ENCODE assay signal across 8 mouse cellular contexts in genomic region chr10:61715462-61715837, GRCm38 (mm10). TPM values are rescaled to one million over a fixed set of nuclear protein-coding genes. Genes with fewer than 3 reads are reported as not detected.
DNase-seq lines count a peak whose midpoint lies in the region; ATAC-seq lines count a peak whose summit lies in the region.

No protein-coding gene starts in this region.

- no peak overlapping the region for H3K27ac ChIP-seq in kidney, embryonic 15.5 days
- peak overlapping the region; percentile 97 for H3K27ac ChIP-seq in brown adipose tissue, adult 24 weeks (replicated peaks; ENCODE audit: low read depth, low read length)
- no peak overlapping the region for H3K27ac ChIP-seq in hindbrain, embryonic 15.5 days (replicated peaks)
- no peak overlapping the region for H3K27ac ChIP-seq in midbrain, embryonic 14.5 days (replicated peaks; ENCODE audit: low read depth, low read length)

- DNase-seq in kidney, postnatal 14 days = no peak
- DNase-seq in midbrain, embryonic 14.5 days = no peak
- DNase-seq in thymus, postnatal 4 days = no peak
- no peak for DNase-seq in gastrocnemius, postnatal 25 days

- peak overlapping the region; percentile 87 for H3K4me2 ChIP-seq in kidney, embryonic 15.5 days
- peak overlapping the region; percentile 77 for H3K4me2 ChIP-seq in hindbrain, embryonic 15.5 days
- H3K4me2 ChIP-seq in midbrain, embryonic 14.5 days (ENCODE audit: low read length) = peak overlapping the region; percentile 70

- peak overlapping the region; percentile 21; the same call in 1 of the 2 replicates for H3K9ac ChIP-seq in kidney, embryonic 15.5 days
- peak overlapping the region; percentile 48 for H3K9ac ChIP-seq in hindbrain, embryonic 15.5 days
- peak overlapping the region; percentile 44 for H3K9ac ChIP-seq in midbrain, embryonic 14.5 days (replicated peaks; ENCODE audit: low read length)

- no peaks in the 10 kb centered on the region for H3K27me3 ChIP-seq in kidney, embryonic 15.5 days
- 0 out of 2 replicates have a peak, but pooled peaks cover 4% of the 10 kb centered on the region for H3K27me3 ChIP-seq in hindbrain, embryonic 15.5 days
- no peaks in the 10 kb centered on the region for H3K27me3 ChIP-seq in midbrain, embryonic 14.5 days (ENCODE audit: control insufficient read depth, insufficient read depth, low read length)

- peak overlapping the region; percentile 71 for H3K4me3 ChIP-seq in kidney, embryonic 15.5 days (replicated peaks)
- peak overlapping the region; percentile 90 for H3K4me3 ChIP-seq in brown adipose tissue, adult 24 weeks (ENCODE audit: insufficient read depth, low read depth, low read length)
- H3K4me3 ChIP-seq in hindbrain, embryonic 15.5 days = peak overlapping the region; percentile 45
- peak overlapping the region; percentile 44 for H3K4me3 ChIP-seq in midbrain, embryonic 14.5 days (replicated peaks; ENCODE audit: low read depth, low read length)

- WGBS in kidney, embryonic 15.5 days = under 1% methylated on average over 11 of the region's 11 CpGs
- WGBS in hindbrain, embryonic 15.5 days = 6% methylated on average over 11 of the region's 11 CpGs
- 3% methylated on average over 11 of the region's 11 CpGs for WGBS in midbrain, embryonic 14.5 days

- peaks cover 13% of the 10 kb centered on the region for H3K4me1 ChIP-seq in kidney, embryonic 15.5 days
- 0 out of 2 replicates have a peak, but pooled peaks cover 2% of the 10 kb centered on the region for H3K4me1 ChIP-seq in brown adipose tissue, adult 24 weeks (ENCODE audit: control insufficient read depth, insufficient read depth, insufficient read length, low read length)
- H3K4me1 ChIP-seq in hindbrain, embryonic 15.5 days (replicated peaks) = peaks cover 8% of the 10 kb centered on the region; the same call in 1 of the 2 replicates
- peaks cover 6% of the 10 kb centered on the region; the same call in 1 of the 2 replicates for H3K4me1 ChIP-seq in midbrain, embryonic 14.5 days (ENCODE audit: control insufficient read depth, insufficient read depth, low read length)

- no peaks in the 10 kb centered on the region for H3K36me3 ChIP-seq in kidney, embryonic 15.5 days
- H3K36me3 ChIP-seq in hindbrain, embryonic 15.5 days = no peaks in the 10 kb centered on the region
- H3K36me3 ChIP-seq in midbrain, embryonic 14.5 days (ENCODE audit: control insufficient read depth, insufficient read depth, low read length) = no peaks in the 10 kb centered on the region

- no peaks in the 10 kb centered on the region for H3K9me3 ChIP-seq in kidney, embryonic 15.5 days (replicated peaks)
- no peaks in the 10 kb centered on the region for H3K9me3 ChIP-seq in hindbrain, embryonic 15.5 days
- no peaks in the 10 kb centered on the region for H3K9me3 ChIP-seq in midbrain, embryonic 14.5 days (ENCODE audit: control insufficient read depth, low read length)

- ATAC-seq in kidney, embryonic 15.5 days (replicated peaks; ENCODE audit: low FRiP score) = peak; percentile 55
- ATAC-seq in hindbrain, embryonic 15.5 days (ENCODE audit: low FRiP score, low read depth) = peak; percentile 66; the same call in 1 of the 2 replicates
- ATAC-seq in midbrain, embryonic 14.5 days (ENCODE audit: low FRiP score, low TSS enrichment) = no peak; the same call in 1 of the 2 replicates
- ATAC-seq in inflammation-experienced regulatory T-cells, adult 6 months = no peak

RNA-seq across cellular contexts. Expression of gene Aifm2, which starts 0.4 kb away (rescaled TPM):
- 19.6 and 20.5 TPM in 2 replicates for polyA plus RNA-seq in kidney, embryonic 15.5 days (2015; fragmentation: Nextera tagmentation; extraction: Ambion mirVana)
- polyA plus RNA-seq in brown adipose tissue, adult 24 weeks (2012; ENCODE audit: insufficient read depth, insufficient read length, missing spikeins) = 261 and 314 TPM in 2 replicates
- polyA plus RNA-seq in hindbrain, embryonic 15.5 days (2015; fragmentation: Nextera tagmentation; extraction: Ambion mirVana) = 13.8 and 14.2 TPM in 2 replicates
- 5.8 and 7.0 TPM in 2 replicates for polyA plus RNA-seq in midbrain, embryonic 14.5 days (2014; fragmentation: Nextera tagmentation; extraction: Ambion mirVana)
- 10 to 100 TPM; 13.5 to 19.4 TPM for total RNA-seq in gastrocnemius, postnatal 25 days (2021)
- polyA plus RNA-seq in inflammation-experienced regulatory T-cells, adult 6 months (2017; shearing (Covaris generic)) = 1 to 10 TPM; 2.7 to 4.1 (median 3.5) TPM

RNA-seq across cellular contexts. Expression of gene Tysnd1, which starts 20.1 kb away (rescaled TPM):
- polyA plus RNA-seq in kidney, embryonic 15.5 days (2015; fragmentation: Nextera tagmentation; extraction: Ambion mirVana) = 33.0 and 36.5 TPM in 2 replicates
- 47.1 and 58.6 TPM in 2 replicates for polyA plus RNA-seq in brown adipose tissue, adult 24 weeks (2012; ENCODE audit: insufficient read depth, insufficient read length, missing spikeins)
- polyA plus RNA-seq in hindbrain, embryonic 15.5 days (2015; fragmentation: Nextera tagmentation; extraction: Ambion mirVana) = 32.8 and 37.1 TPM in 2 replicates
- polyA plus RNA-seq in midbrain, embryonic 14.5 days (2014; fragmentation: Nextera tagmentation; extraction: Ambion mirVana) = 25.1 and 27.0 TPM in 2 replicates
- 10 to 100 TPM; 10.6 to 12.9 TPM for total RNA-seq in gastrocnemius, postnatal 25 days (2021)
- 1 to 10 TPM; 1.5 to 4.1 (median 3.5) TPM for polyA plus RNA-seq in inflammation-experienced regulatory T-cells, adult 6 months (2017; shearing (Covaris generic))

RNA-seq across cellular contexts. Expression of gene Sar1a, which starts 35.4 kb away (rescaled TPM):
- polyA plus RNA-seq in kidney, embryonic 15.5 days (2015; fragmentation: Nextera tagmentation; extraction: Ambion mirVana) = 225 and 236 TPM in 2 replicates
- 79.8 and 89.1 TPM in 2 replicates for polyA plus RNA-seq in brown adipose tissue, adult 24 weeks (2012; ENCODE audit: insufficient read depth, insufficient read length, missing spikeins)
- 190 and 193 TPM in 2 replicates for polyA plus RNA-seq in hindbrain, embryonic 15.5 days (2015; fragmentation: Nextera tagmentation; extraction: Ambion mirVana)
- 189 and 227 TPM in 2 replicates for polyA plus RNA-seq in midbrain, embryonic 14.5 days (2014; fragmentation: Nextera tagmentation; extraction: Ambion mirVana)
- total RNA-seq in gastrocnemius, postnatal 25 days (2021) = 100 to 1,000 TPM in 1 of 2 experiments, 10 to 100 TPM in 1; 99.2 to 113 TPM
- polyA plus RNA-seq in inflammation-experienced regulatory T-cells, adult 6 months (2017; shearing (Covaris generic)) = 100 to 1,000 TPM in 1 of 3 experiments, 10 to 100 TPM in 2; 74.7 to 118 (median 98.1) TPM

Comparison
In these comparisons a context has a peak if more than half of its experiments do, and no peak if none do; other contexts are left out.
1. ATAC-seq: peak in kidney, embryonic 15.5 days (single experiment) and hindbrain, embryonic 15.5 days (single experiment); none in midbrain, embryonic 14.5 days (single experiment) and inflammation-experienced regulatory T-cells, adult 6 months (single experiment).
2. RNA of gene Aifm2, which starts 0.4 kb away (polyA plus RNA-seq): 261 to 314 TPM in brown adipose tissue, adult 24 weeks; 19.6 to 20.5 TPM in kidney, embryonic 15.5 days, 13.8 to 14.2 TPM in hindbrain, embryonic 15.5 days, 5.8 to 7.0 TPM in midbrain, embryonic 14.5 days and 2.7 to 4.1 TPM in inflammation-experienced regulatory T-cells, adult 6 months; every median in the first group is over 10 times any median in the second.
3. Peak in every context shown above with its lines, with median percentiles within 50 percentile points of each other: H3K4me2 ChIP-seq, H3K4me3 ChIP-seq and H3K9ac ChIP-seq.